Mouse (Mus musculus): ENCODE results near the gene Olfr1002.
"Not testable (repeated sequence)": the region's sequence is repeated elsewhere in the genome, so short reads cannot be mapped to it uniquely, and the experiment has no call there.

DNA sequence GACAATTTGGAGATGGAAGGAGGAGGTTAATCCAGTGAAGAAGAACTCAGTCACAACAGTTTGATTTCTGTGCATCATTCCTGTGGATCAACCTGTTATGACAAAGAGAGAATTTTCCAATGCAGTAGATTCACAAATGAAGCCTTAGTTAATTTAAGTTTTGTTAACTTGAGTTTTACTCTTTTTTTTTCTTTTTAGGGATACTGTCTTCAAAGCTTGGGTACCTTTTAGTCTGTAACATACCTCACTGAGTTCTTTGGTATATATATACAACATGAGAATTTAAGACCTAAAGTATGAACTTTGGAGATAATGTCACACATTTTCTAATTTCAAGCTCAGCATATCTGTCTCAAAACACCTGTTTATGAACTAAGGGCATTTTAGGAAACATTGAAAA, 13.9 kb upstream of the Olfr1002 start, which contains the start of gene Olfr154:
- TF ChIP-seq POLR2A (IDR thresholded peaks at IDR 0.05; ENCODE audit: borderline replicate concordance, extremely low read depth, low read depth, low read length); CTCF (IDR thresholded peaks at IDR 0.05; ENCODE audit: insufficient read depth, low read length): not testable (repeated sequence)
